Mouse (Mus musculus): ENCODE data around the gene Timp2. TPM values are rescaled to one million over a fixed set of nuclear protein-coding genes. Genes with fewer than 3 reads are reported as not detected.

Timp2 gene
- total RNA-seq, 2 experiments from 2014 or later = 75.0 to 102 TPM

Other genes starting within 250 kb of the Timp2 start
- under 1 TPM; 0.02 to 0.05 TPM for gene Dnah17, start 225.1 kb downstream of the Timp2 start, total RNA-seq (2021)
- 10 to 100 TPM; 54.1 to 63.2 TPM for gene Cyth1, start 107.1 kb downstream of the Timp2 start, total RNA-seq (2021)
- 10 to 100 TPM; 12.3 to 12.4 TPM for gene Usp36, start 65.5 kb downstream of the Timp2 start, total RNA-seq (2021)
- under 1 TPM; 0.39 to 0.42 TPM for gene Cep295nl, start 13.2 kb downstream of the Timp2 start, total RNA-seq (2021)
- 10 to 100 TPM; 19.6 to 34.9 TPM for gene Lgals3bp, start 46.4 kb upstream of the Timp2 start, total RNA-seq (2021)
- 10 to 100 TPM; 17.5 to 18.6 TPM for gene Cant1, start 63.3 kb upstream of the Timp2 start, total RNA-seq (2021)
- 10 to 100 TPM; 13.4 to 16.4 TPM for gene C1qtnf1, start 72.5 kb upstream of the Timp2 start, total RNA-seq (2021)
- 1 to 10 TPM; 4.2 to 5.1 TPM for gene Engase, start 121.1 kb upstream of the Timp2 start, total RNA-seq (2021)